Mouse (Mus musculus): Measurements from ENCODE around the gene Pltp. TPM values are rescaled to one million over a fixed set of nuclear protein-coding genes. Genes with fewer than 3 reads are reported as not detected.
"Not testable (repeated sequence)": the region's sequence is repeated elsewhere in the genome, so short reads cannot be mapped to it uniquely, and the experiment has no call there.

The Pltp gene
- total RNA-seq, 2 experiments from 2014 or later = 15.2 to 18.5 TPM

GRCm38 (mm10) chr2:164879228-164879567 lies 21.7 kb upstream of the Pltp start, which contains the start of gene Pcif1:
Gene Pcif1 (plus strand): TSS chr2:164879304.
- DNase-seq = peak; percentile 93

GRCm38 (mm10) chr2:164878509-164879227 lies 21.2 kb upstream of the Pltp start:
- peak; percentile 55 for DNase-seq

- not testable (repeated sequence) for DNase-seq
Observed at GRCm38 (mm10) chr2:164877376-164878215, 20.1 kb upstream of the Pltp start.

GRCm38 (mm10) chr2:164875648-164876047 lies 18.1 kb upstream of the Pltp start:
- not testable (repeated sequence) for DNase-seq

GRCm38 (mm10) chr2:164874239-164874769 lies 16.8 kb upstream of the Pltp start:
- DNase-seq = no peak

- DNase-seq = no peak
Observed at GRCm38 (mm10) chr2:164873621-164874020, 16.1 kb upstream of the Pltp start.

- DNase-seq = no peak
Observed at GRCm38 (mm10) chr2:164871602-164872303, 14.2 kb upstream of the Pltp start.

- DNase-seq = no peak
Observed at GRCm38 (mm10) chr2:164868491-164868890, 11.0 kb upstream of the Pltp start.

GRCm38 (mm10) chr2:164867566-164867965 lies 10.1 kb upstream of the Pltp start:
- no peak for DNase-seq

GRCm38 (mm10) chr2:164866741-164867551 lies 9.4 kb upstream of the Pltp start:
- no peak for DNase-seq

GRCm38 (mm10) chr2:164864593-164864992 lies 7.1 kb upstream of the Pltp start:
- DNase-seq = no peak

GRCm38 (mm10) chr2:164863411-164863810 lies 5.9 kb upstream of the Pltp start:
- DNase-seq = not testable (repeated sequence)

- DNase-seq = peak; percentile 62
Observed at GRCm38 (mm10) chr2:164862179-164862861, 4.8 kb upstream of the Pltp start.

GRCm38 (mm10) chr2:164861094-164861493 lies 3.6 kb upstream of the Pltp start:
- DNase-seq = no peak

- no peak for DNase-seq
Observed at GRCm38 (mm10) chr2:164859640-164860432, 2.3 kb upstream of the Pltp start.

- no peak for DNase-seq
Observed at GRCm38 (mm10) chr2:164859155-164859554, 1.6 kb upstream of the Pltp start.

GRCm38 (mm10) chr2:164857842-164858553 lies 487 bp upstream of the Pltp start:
- no peak for DNase-seq

GRCm38 (mm10) chr2:164856309-164857100 lies 1.0 kb downstream of the Pltp start:
- peak; percentile 23 for DNase-seq

- DNase-seq = not testable (repeated sequence)
Observed at GRCm38 (mm10) chr2:164855572-164855971, 1.9 kb downstream of the Pltp start.

All from gastrocnemius, postnatal 10 days (tissue).